Mouse (Mus musculus): ENCODE data around the gene Ano9. TPM values are rescaled to one million over a fixed set of nuclear protein-coding genes. Genes with fewer than 3 reads are reported as not detected.
A peak's percentile ranks its signal among the peaks of the same experiment; 100 is the strongest.

Ano9 gene
- polyA plus RNA-seq, 1 experiment from 2014 or later: 2.5 TPM

DNA sequence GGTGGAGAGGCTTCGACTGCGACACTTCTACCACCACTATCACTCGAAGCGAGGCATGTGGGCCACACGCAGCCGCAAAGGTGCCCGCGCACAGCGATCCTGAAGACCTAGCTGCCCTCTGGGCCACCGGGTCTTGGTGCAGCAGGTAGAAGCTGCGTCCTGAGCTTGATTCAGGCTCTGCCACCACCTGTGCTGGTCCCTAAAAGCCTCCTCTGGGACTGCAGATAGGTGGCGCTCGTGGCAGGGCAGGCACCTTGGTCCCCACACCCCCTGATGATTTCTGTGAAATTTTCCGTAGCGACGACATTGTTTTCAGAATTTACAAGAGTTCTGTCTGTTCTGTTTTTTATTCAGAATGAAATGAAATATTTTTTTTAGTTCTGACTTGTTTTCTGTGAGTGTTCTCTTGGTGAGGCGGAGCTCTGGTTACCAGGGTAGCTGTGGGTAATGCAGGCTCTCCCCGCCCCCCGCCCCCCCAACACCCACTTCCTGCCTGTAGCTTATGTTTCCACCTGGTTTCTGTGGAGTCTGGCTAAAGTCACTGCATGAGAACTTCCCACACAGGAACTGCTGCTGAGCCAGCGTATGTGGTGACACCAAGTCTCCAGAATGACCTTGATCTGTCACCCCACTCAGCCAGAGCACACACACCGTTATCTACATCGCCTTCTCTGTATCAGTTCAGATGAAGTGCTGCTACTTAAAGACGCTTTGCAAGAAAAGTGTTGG lies 45.4 kb downstream of the Ano9 start:
- peak; percentile 49 for DNase-seq (ENCODE audit: low spot score)
- H3K9me3 ChIP-seq: no peaks in the 10 kb centered on the region
- 35% methylated on average over 23 of the region's 23 CpGs for WGBS
- H3K4me3 ChIP-seq: peak overlapping the region; percentile 12; the same call in 1 of the 2 replicates
- peaks cover 18% of the 10 kb centered on the region for H3K36me3 ChIP-seq (replicated peaks)
- H3K27me3 ChIP-seq (replicated peaks; ENCODE audit: low read depth, poor library complexity, severe bottlenecking): peaks cover 40% of the 10 kb centered on the region
- peaks cover 26% of the 10 kb centered on the region for H3K4me1 ChIP-seq
- H3K27ac ChIP-seq (replicated peaks): no peak overlapping the region

DNA sequence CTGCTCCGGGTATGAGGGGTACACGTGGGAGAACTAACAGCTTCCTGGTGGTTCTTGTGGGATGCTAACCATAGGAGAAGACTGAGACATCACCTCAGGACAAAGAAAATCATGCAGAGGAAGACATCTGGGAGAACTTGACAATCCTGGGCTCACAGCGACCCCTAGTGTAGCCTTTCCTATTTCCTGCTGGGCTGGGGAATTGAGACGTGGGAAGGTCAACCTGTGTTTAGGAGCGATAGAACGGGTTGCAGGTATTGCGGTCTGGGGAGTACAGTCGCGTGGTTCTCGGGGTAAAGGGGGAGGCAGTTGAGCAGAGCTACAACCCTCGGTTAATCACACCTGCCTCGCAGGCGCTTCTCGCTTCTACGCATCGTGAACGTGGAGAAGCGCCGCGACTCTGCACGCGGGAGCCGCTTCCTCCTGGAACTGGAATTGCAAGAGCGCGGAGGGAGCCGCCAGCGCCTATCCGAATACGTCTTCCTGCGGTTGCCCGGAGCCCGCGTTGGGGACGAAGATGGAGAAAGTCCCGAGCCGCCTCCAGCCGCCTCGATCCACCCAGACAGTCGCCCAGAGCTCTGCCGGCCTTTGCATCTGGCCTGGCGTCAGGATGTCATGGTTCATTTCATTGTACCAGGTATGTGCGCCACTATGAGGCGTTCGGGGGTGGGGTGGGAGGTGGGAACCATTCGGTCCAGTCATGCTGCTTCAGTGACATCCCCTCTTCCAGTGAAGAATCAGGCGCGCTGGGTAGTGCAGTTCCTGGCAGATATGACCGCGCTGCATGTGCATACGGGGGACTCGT lies 47.3 kb downstream of the Ano9 start:
- peaks cover 26% of the 10 kb centered on the region for H3K4me1 ChIP-seq
- peaks cover 37% of the 10 kb centered on the region for H3K36me3 ChIP-seq (replicated peaks)
- peaks cover 31% of the 10 kb centered on the region for H3K27me3 ChIP-seq (replicated peaks; ENCODE audit: low read depth, poor library complexity, severe bottlenecking)
- peak; percentile 84 for DNase-seq (ENCODE audit: low spot score)
- peak overlapping the region; percentile 57 for H3K4me3 ChIP-seq
- no peaks in the 10 kb centered on the region for H3K9me3 ChIP-seq
- 1% methylated on average over 51 of the region's 51 CpGs for WGBS
- peak overlapping the region; percentile 76 for H3K27ac ChIP-seq (replicated peaks)

DNA sequence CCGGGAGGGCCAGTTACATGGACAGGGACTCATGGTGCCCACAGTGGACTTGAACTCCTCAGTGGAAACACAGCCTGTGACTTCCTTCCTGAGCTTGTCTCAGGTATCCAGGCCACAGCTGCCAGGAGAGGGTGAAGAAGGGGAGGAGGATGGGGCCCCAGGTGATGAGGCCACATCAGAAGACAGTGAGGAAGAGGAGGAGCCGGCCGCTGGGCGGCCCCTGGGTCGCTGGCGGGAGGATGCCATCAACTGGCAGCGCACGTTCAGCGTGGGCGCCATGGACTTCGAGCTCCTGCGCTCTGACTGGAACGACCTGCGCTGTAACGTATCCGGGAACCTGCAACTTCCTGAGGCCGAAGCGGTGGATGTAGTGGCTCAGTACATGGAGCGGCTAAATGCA lies 49.3 kb downstream of the Ano9 start:
- no peak overlapping the region for H3K4me3 ChIP-seq
- H3K9me3 ChIP-seq: no peaks in the 10 kb centered on the region
- WGBS: 83% methylated on average over 19 of the region's 19 CpGs
- H3K27me3 ChIP-seq (replicated peaks; ENCODE audit: low read depth, poor library complexity, severe bottlenecking): peaks cover 31% of the 10 kb centered on the region
- no peak overlapping the region for H3K27ac ChIP-seq (replicated peaks)
- H3K4me1 ChIP-seq: peaks cover 26% of the 10 kb centered on the region
- no peak for DNase-seq (ENCODE audit: low spot score)
- H3K36me3 ChIP-seq (replicated peaks): peaks cover 56% of the 10 kb centered on the region

DNA sequence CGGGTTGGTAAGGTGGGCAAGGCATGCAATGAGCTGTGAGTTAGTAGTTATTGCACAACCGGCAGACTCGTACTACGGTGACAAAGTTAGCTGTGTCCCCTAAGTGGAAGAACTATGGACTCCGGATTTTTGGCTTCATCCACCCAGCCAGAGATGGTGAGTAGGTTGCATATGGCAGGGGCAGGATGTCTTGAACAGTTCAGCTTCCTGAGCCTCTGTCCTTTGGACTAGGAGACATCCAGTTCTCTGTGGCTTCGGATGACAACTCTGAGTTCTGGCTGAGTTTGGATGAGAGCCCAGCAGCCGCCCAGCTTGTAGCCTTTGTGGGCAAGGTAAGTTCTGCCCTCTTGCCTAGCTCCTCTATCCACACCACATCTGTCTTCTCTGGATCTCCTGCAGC lies 53.0 kb downstream of the Ano9 start:
- Histone ChIP-seq H3K27ac (replicated peaks) (no peak overlapping the region), H3K9me3 (no peaks in the 10 kb centered on the region), H3K27me3 (replicated peaks; ENCODE audit: low read depth, poor library complexity, severe bottlenecking) (peaks cover 12% of the 10 kb centered on the region), H3K4me1 (peaks cover 25% of the 10 kb centered on the region), H3K4me3 (no peak overlapping the region; the same call in 1 of the 2 replicates), H3K36me3 (replicated peaks) (peaks cover 65% of the 10 kb centered on the region)
- no peak for DNase-seq (ENCODE audit: low spot score)
- 95% methylated on average over 7 of the region's 7 CpGs for WGBS

DNA sequence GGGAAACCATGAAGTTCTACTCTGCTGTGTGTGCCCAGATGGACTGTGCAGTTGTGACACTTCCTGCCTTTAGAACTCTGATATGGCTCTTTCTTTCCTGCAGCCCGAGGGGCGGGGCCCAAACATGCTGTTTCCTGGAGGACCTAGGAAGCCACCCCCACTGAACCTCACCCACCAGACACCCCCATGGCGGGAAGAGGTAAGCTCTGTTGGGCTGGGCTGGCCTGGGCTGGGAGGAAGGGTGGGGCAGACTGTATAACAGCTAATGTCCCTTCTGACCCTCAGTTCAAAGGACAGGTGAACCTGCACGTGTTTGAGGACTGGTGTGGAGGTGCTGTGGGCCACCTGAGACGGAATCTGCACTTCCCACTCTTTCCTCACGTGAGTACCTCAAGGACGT lies 53.4 kb downstream of the Ano9 start:
- 87% methylated on average over 7 of the region's 7 CpGs for WGBS
- no peaks in the 10 kb centered on the region for H3K9me3 ChIP-seq
- H3K4me3 ChIP-seq: no peak overlapping the region; the same call in 1 of the 2 replicates
- no peak overlapping the region for H3K27ac ChIP-seq (replicated peaks)
- no peak for DNase-seq (ENCODE audit: low spot score)
- H3K4me1 ChIP-seq: peaks cover 24% of the 10 kb centered on the region
- peaks cover 10% of the 10 kb centered on the region for H3K27me3 ChIP-seq (replicated peaks; ENCODE audit: low read depth, poor library complexity, severe bottlenecking)
- H3K36me3 ChIP-seq (replicated peaks): peaks cover 65% of the 10 kb centered on the region

DNA sequence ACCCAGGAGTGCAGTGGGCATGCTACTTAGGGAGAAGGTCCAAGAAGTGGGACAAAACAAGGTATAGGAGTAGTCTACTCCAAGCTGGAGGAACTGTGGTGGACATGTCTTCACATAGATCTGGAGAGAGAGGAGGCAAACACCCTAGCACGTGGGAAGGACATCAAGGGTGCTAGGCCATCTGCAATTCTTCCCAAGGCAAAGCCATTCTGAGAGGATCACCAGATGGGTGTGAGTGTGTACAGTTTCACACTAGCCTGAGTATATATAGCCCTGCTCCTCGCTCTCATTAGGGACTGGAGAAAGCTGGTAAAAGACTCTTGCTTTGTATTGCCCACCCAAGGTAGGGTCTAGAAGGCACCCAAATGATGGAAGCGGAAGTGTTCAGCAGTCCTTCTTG lies 54.3 kb downstream of the Ano9 start:
- Histone ChIP-seq H3K27ac (replicated peaks) (no peak overlapping the region), H3K9me3 (no peaks in the 10 kb centered on the region)

DNA sequence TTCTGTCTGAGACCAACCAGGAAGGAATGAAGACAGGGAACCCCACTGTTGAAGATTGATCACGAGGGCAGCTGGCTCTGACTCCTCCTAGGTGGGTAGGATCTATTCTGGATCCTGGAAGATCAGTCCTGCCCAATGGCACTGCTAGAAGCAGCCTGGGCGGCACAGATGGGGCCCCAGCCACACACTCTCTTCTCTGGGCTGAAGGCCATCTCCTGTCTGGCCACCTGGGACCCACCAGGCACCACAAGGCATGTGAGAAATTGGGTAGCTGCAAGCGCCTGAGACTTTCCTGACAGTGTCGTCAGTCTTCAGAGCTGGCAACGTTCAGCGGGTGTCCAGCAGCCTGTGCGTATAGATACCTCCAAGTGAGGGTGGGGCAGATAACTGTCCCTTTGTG lies 55.1 kb downstream of the Ano9 start:
- no peak for DNase-seq (ENCODE audit: low spot score)
- Histone ChIP-seq H3K27me3 (replicated peaks; ENCODE audit: low read depth, poor library complexity, severe bottlenecking) (peaks cover 3% of the 10 kb centered on the region; the same call in 1 of the 2 replicates), H3K27ac (replicated peaks) (no peak overlapping the region), H3K9me3 (no peaks in the 10 kb centered on the region), H3K4me3 (no peak overlapping the region), H3K4me1 (peaks cover 24% of the 10 kb centered on the region), H3K36me3 (replicated peaks) (peaks cover 58% of the 10 kb centered on the region)
- WGBS: 92% methylated on average over 7 of the region's 7 CpGs

More for the DNA sequence above, 54.3 kb downstream of the Ano9 start:
- Histone ChIP-seq H3K27me3 (replicated peaks; ENCODE audit: low read depth, poor library complexity, severe bottlenecking) (peaks cover 4% of the 10 kb centered on the region; the same call in 1 of the 2 replicates), H3K4me3 (no peak overlapping the region), H3K4me1 (peaks cover 24% of the 10 kb centered on the region), H3K36me3 (replicated peaks) (peaks cover 62% of the 10 kb centered on the region)
- 89% methylated on average over 3 of the region's 3 CpGs for WGBS
- no peak for DNase-seq (ENCODE audit: low spot score)

DNA sequence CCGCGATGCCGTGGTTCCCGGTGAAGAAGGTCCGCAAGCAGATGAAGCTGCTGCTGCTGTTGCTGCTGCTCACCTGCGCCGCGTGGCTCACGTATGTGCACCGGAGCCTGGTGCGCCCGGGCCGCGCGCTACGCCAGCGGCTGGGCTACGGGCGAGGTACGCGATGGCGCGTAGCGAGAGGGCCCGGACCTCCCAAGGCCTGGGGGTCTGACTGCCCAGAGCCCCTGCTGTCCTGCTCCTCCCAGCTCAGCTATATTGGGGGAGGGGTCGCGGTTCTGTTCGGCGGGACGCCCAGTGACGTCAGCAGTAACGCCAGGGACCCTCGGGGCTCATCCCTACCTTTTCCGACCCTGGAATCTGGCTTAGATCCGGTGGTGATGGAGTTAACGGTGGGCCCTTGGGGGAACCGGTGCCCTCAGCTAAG lies 56.3 kb downstream of the Ano9 start:
- Histone ChIP-seq H3K36me3 (replicated peaks) (peaks cover 56% of the 10 kb centered on the region), H3K9me3 (no peaks in the 10 kb centered on the region), H3K4me1 (peaks cover 24% of the 10 kb centered on the region), H3K27ac (replicated peaks) (peak overlapping the region; percentile 97), H3K27me3 (replicated peaks; ENCODE audit: low read depth, poor library complexity, severe bottlenecking) (peaks cover 3% of the 10 kb centered on the region; the same call in 1 of the 2 replicates), H3K4me3 (peak overlapping the region; percentile 75)
- peak; percentile 76 for DNase-seq (ENCODE audit: low spot score)
- WGBS: under 1% methylated on average over 37 of the region's 37 CpGs

DNA sequence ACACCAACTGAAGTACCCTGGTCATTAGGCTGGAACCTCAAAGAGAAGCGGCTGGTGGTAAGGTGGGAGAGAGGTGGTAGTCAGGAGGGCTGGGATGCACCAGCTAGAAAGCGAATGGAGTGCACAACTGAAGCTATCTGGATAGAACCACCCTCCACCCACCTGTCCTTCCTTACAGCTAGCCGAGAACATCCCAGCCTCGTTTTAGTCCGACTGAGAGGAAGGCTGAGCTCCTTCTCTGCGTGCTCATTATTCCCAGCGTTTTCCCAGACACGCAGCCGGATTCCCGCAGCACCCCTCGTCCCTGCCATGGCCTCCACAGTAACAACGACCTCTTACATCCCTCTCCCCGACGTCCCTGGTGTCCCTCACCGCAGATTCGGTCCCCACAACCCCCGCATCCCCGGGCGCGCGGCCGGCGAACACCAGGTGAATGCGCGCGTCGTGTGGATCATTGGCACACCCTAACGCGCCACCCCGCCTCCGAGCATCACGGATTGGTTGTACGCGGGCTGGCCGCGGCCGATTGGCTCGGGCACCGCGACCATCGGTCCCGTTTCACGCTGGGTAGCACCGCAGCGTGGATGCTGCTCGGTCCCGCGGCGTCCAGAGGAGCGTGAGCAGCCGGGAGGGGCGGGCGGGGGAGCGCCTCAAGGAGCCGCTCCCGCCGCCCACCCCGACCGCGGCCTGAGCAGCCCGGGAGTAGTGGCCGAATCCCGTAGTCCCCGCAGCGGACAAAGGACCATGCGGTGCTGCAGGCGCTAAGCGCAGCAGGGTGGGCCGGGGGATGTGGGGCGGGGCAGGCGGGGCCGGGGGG lies 57.0 kb downstream of the Ano9 start, which contains the start of gene B4galnt4:
Gene B4galnt4 (plus strand): TSS at position 679 of the 817 bp plus-strand sequence.
- DNase-seq (ENCODE audit: low spot score): peak; percentile 93
- Histone ChIP-seq H3K36me3 (replicated peaks) (peaks cover 56% of the 10 kb centered on the region), H3K4me3 (peak within 1 kb of the TSS; percentile 75), H3K4me1 (peaks cover 24% of the 10 kb centered on the region), H3K27ac (replicated peaks) (peak within 1 kb of the TSS; percentile 97), H3K27me3 (replicated peaks; ENCODE audit: low read depth, poor library complexity, severe bottlenecking) (peaks cover 3% of the 10 kb centered on the region; the same call in 1 of the 2 replicates), H3K9me3 (peaks cover 3% of the 10 kb centered on the region; the same call in 1 of the 2 replicates)
- 1% methylated on average over 72 of the region's 72 CpGs for WGBS

DNA sequence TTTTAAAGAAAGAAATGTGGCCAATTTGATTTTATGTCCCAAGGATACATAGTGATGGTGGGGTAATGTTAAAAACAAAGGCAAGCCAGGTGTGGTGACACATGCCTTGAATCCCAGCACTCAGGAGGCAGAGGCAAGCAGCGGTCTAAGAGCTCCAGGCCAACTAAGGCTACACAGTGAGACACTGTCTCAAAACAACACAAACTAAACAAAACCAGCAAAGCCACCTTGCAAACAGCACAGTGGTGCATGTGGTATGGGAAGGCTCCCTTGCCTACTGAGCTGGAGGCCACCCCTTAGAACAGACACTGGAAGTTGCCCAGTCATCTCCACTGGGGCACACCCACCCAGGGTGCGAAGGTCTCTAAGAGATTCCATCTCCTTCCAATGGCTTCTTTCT lies 57.7 kb downstream of the Ano9 start:
- H3K9me3 ChIP-seq: peaks cover 3% of the 10 kb centered on the region; the same call in 1 of the 2 replicates
- 71% methylated on average over 2 of the region's 2 CpGs for WGBS
- H3K36me3 ChIP-seq (replicated peaks): peaks cover 50% of the 10 kb centered on the region
- peaks cover 24% of the 10 kb centered on the region for H3K4me1 ChIP-seq
- peak overlapping the region; percentile 75 for H3K4me3 ChIP-seq
- DNase-seq (ENCODE audit: low spot score): no peak
- H3K27ac ChIP-seq (replicated peaks): peak overlapping the region; percentile 97; the same call in 1 of the 2 replicates
- H3K27me3 ChIP-seq (replicated peaks; ENCODE audit: low read depth, poor library complexity, severe bottlenecking): peaks cover 3% of the 10 kb centered on the region; the same call in 1 of the 2 replicates

DNA sequence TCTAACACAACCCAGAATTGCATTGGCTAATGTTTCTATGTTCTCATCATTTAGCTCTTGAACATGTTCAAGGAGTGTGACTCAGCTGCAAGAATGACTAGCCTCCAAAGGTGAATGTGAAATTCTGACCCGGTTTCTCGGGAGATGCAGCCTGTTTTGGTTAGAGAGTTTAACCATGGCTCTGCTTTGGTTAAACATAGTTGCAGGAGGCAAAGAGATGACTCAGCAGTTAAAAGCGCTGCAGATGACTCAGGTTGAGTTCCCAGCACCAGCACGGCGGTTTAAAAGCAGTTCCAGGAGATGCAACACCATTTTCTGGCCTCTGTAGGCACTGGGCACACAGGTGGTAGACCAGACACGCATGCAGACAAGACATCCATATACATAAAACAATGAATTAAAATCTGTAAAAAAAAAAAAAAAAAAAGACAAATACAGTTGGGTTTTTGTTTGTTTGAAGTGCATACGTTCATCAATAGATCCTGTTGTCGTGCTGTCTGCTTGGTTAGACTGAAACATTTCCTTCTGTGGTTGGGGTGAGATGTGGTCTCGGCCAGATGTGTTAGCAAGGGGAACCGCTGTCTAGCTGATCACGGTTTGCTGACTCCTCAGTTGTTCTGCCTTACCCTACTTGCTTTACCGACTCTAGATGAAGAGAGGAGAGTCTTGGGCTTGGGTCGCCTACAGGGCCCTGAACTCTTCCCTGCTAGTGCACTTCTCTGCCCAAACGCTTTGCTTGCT lies 58.8 kb downstream of the Ano9 start:
- peaks cover 3% of the 10 kb centered on the region; the same call in 1 of the 2 replicates for H3K9me3 ChIP-seq
- H3K27me3 ChIP-seq (replicated peaks; ENCODE audit: low read depth, poor library complexity, severe bottlenecking): peaks cover 3% of the 10 kb centered on the region; the same call in 1 of the 2 replicates
- peaks cover 24% of the 10 kb centered on the region for H3K4me1 ChIP-seq
- WGBS: 92% methylated on average over 14 of the region's 14 CpGs
- H3K36me3 ChIP-seq (replicated peaks): peaks cover 38% of the 10 kb centered on the region
- DNase-seq (ENCODE audit: low spot score): no peak
- H3K4me3 ChIP-seq: no peak overlapping the region
- no peak overlapping the region for H3K27ac ChIP-seq (replicated peaks)

Measured in embryonic facial prominence, embryonic 10.5 days (tissue).